Mouse (Mus musculus): ENCODE measurements around the gene Rnf10. TPM values are rescaled to one million over a fixed set of nuclear protein-coding genes. Genes with fewer than 3 reads are reported as not detected.

The Rnf10 gene
- polyA plus RNA-seq, 1 experiment = 168 TPM

- Histone ChIP-seq H3K4me3 (ENCODE audit: insufficient read depth, low read length) (no peak overlapping the region), H3K4me1 (ENCODE audit: control insufficient read depth, insufficient read depth, low read length) (peaks cover 4% of the 10 kb centered on the region; the same call in 1 of the 2 replicates), H3K27ac (ENCODE audit: insufficient read depth, low read length) (no peak overlapping the region)
- no peak for TF ChIP-seq CTCF (IDR thresholded peaks at IDR 0.05; ENCODE audit: borderline replicate concordance, insufficient read depth, low read length)
- TF ChIP-seq POLR2A (IDR thresholded peaks at IDR 0.05; ENCODE audit: low read depth, low read length) = no peak
Measured at GRCm38 (mm10) chr5:115208601-115209000, 64.1 kb downstream of the Rnf10 start.

GRCm38 (mm10) chr5:115207892-115208291 lies 64.8 kb downstream of the Rnf10 start:
- Histone ChIP-seq H3K4me3 (ENCODE audit: insufficient read depth, low read length) (no peak overlapping the region), H3K4me1 (ENCODE audit: control insufficient read depth, insufficient read depth, low read length) (peaks cover 4% of the 10 kb centered on the region; the same call in 1 of the 2 replicates), H3K27ac (ENCODE audit: insufficient read depth, low read length) (no peak overlapping the region)
- TF ChIP-seq CTCF (IDR thresholded peaks at IDR 0.05; ENCODE audit: borderline replicate concordance, insufficient read depth, low read length) (no peak), POLR2A (IDR thresholded peaks at IDR 0.05; ENCODE audit: low read depth, low read length) (no peak)

DNA sequence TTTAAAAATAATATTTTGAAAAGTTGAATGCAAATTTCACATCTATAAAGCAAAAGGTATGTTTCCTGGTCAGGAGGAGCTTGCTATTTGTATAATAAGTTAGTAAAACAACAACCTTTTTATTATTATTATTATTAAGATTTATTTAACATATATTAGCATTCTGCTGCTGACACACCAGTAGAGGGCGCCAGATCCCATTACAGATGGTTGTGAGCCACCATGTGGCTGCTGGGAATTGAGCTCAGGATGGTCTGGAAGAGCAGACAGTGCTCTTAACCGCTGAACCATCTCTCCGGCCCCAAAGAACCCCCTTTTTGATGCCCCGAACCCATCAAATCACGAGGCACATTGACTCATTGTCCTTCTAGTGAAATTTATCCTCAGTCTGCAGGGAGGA lies 65.5 kb downstream of the Rnf10 start:
- TF ChIP-seq POLR2A (IDR thresholded peaks at IDR 0.05; ENCODE audit: low read depth, low read length) (no peak), CTCF (IDR thresholded peaks at IDR 0.05; ENCODE audit: borderline replicate concordance, insufficient read depth, low read length) (no peak)
- Histone ChIP-seq H3K4me1 (ENCODE audit: control insufficient read depth, insufficient read depth, low read length) (peaks cover 4% of the 10 kb centered on the region; the same call in 1 of the 2 replicates), H3K27ac (ENCODE audit: insufficient read depth, low read length) (no peak overlapping the region), H3K4me3 (ENCODE audit: insufficient read depth, low read length) (no peak overlapping the region)

DNA sequence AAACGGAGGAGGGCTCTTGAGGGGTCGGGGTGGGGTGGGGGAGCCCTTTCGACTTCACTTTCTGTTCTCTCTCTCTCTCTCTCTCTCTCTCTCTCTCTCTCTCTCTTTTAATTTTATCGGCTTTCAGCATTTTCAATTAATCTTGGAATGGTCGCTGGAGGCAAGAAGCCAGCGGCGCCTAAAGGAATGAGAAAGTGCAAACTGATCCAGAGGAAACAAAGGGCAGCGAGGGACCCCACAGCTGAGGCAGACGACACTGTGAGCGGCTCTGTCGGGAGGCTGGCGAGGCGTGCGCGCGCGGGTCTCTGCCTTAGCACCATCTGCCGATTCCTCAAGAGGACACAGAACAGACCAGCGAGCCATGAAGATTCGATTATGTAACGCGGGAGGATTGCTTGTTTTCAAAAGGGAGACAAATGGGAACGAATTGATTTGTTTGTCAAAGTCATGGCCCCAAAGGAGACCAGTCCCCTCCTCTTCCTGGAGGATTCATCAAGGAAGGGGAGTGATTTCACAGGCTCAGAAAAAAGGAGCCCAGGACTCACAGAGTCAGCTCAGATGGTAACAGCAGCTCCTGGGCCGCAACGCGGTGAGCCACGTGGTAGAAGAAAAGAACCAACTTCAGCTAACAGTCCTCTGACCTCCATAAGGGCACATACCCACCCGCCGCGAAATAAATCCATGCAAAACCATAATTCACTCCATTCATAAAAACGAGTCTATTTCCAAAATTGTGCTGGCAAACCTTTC lies 68.0 kb downstream of the Rnf10 start:
- Histone ChIP-seq H3K4me3 (ENCODE audit: insufficient read depth, low read length) (peak overlapping the region; percentile 13; the same call in 1 of the 2 replicates), H3K4me1 (ENCODE audit: control insufficient read depth, insufficient read depth, low read length) (peaks cover 4% of the 10 kb centered on the region; the same call in 1 of the 2 replicates), H3K27ac (ENCODE audit: insufficient read depth, low read length) (no peak overlapping the region)
- no peak for TF ChIP-seq CTCF (IDR thresholded peaks at IDR 0.05; ENCODE audit: borderline replicate concordance, insufficient read depth, low read length)
- TF ChIP-seq POLR2A (IDR thresholded peaks at IDR 0.05; ENCODE audit: low read depth, low read length) = no peak

DNA sequence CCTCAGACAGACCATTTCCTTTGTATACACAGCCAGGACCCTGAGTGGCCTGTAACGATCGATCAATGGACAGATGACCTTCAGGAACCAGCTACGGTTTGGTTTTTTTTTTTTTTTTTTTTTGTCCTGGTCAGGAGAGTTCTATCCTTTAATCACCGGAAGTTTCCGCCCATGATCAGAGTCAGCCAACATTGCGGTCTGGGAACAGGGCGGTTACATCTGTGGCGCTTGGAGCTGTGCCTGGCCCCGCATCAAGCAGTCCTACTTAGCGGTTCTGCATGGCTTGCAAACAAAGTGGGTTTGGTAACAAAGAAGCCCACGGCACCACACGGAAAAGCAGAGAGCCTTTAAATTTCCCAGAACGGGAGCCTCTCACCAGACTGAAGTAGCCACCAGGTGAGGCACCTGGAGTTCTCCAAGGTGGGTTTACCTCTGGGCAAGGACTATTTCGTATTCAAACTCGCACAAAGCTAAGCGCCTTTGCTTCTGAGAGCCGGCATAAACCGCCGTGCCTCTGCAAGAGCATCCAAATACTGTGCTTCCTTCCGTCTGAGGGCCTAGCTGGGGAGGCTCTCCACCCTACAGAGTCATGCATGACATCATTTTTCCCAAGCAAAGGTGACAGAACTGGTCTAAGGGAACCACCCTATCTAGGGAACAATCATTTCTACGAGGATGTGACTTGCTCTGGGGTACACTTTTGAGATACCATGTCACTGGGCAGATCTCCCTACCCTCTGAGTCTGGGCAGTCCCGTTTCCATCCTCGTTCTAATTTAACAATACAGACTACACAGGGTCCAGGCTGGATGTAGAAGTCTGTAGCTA lies 68.8 kb downstream of the Rnf10 start:
- Histone ChIP-seq H3K4me1 (ENCODE audit: control insufficient read depth, insufficient read depth, low read length) (peaks cover 4% of the 10 kb centered on the region; the same call in 1 of the 2 replicates), H3K27ac (ENCODE audit: insufficient read depth, low read length) (no peak overlapping the region), H3K4me3 (ENCODE audit: insufficient read depth, low read length) (no peak overlapping the region; the same call in 1 of the 2 replicates)
- TF ChIP-seq POLR2A (IDR thresholded peaks at IDR 0.05; ENCODE audit: low read depth, low read length) = no peak

DNA sequence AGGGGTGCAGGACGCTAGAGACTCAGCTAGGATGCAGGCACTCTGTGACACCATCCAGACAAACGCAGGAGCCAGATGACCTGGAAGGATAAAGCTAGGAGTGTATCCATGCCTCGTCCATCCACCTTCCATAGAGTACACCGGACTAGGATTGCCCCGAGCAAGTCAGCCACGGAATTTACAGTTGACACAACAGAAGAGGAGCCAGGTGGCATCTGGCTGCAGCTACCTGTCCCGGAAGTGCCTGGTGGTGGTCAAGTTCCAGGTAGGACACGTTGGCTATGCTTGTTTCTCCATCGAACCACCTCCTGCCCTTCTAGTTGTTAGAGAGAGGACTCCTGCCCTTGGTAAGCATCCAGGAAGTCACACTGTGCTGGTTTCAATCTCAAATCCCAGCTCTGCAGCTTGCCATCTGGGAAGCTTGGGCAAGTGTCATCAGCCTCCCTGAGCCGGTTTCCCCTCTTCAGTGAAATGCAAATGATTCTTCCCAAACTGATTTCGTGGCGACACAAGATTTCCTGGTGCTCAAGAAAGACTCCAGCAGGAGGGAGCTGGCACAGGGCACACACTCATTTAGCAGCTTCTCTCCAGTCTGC lies 78.0 kb downstream of the Rnf10 start:
- TF ChIP-seq POLR2A (IDR thresholded peaks at IDR 0.05; ENCODE audit: low read depth, low read length) (no peak), CTCF (IDR thresholded peaks at IDR 0.05; ENCODE audit: borderline replicate concordance, insufficient read depth, low read length) (no peak)
- Histone ChIP-seq H3K27ac (ENCODE audit: insufficient read depth, low read length) (no peak overlapping the region), H3K4me3 (ENCODE audit: insufficient read depth, low read length) (no peak overlapping the region), H3K4me1 (ENCODE audit: control insufficient read depth, insufficient read depth, low read length) (no peaks in the 10 kb centered on the region)

DNA sequence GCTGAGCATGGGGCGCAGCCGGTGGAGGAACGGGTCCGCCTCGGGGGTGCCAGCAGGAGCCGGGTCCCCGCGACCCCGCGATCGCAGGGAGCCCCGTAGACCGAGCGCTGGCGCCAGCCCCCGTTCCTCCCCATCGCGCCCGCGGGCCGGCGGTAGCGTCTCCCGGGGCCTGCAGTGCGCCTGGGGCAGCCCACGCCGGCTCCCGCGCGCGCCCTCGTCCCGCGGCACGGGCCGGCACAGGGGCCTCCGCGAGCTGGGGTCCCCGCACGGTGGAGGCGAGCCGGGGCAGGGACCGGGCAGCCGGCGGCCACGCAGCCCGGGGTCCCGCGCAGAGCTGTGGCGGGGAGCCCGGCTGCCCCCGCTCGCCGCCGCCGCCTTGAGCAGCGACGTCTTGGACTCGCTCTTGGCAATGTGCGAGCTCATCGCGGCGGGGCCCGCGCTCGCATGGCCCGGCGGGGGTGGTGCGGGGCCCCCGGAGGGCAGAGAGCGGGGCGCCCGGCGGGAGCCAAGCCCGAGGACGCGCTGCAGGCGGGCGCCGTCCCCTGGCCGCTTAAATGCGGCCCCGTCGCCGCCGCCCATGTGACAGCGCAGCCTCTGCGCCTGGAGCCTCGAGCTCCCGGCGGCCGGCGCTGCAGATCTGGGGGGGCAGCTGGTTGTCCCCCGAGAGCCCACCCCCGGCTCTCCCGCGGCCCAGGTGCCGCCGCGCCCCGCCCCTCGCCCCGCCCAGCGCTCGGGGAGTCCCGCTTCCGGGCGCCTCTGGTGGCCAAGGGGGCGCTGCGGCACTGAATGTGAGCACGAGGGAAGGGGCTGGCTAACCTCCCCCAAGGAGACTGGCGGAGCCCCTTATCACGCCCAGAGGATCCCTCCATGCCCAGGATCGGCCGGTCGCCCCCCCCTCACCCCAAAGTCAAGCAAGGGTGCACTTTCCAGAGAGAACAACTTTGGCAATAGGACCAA lies 78.8 kb downstream of the Rnf10 start, which contains the start of gene Cabp1:
Cabp1 (minus strand) TSS at position 713 of the 957 bp plus-strand sequence.
- H3K4me3 ChIP-seq (ENCODE audit: insufficient read depth, low read length) = peak within 1 kb of the TSS; percentile 12; the same call in 1 of the 2 replicates
- no peak within 1 kb of the TSS for H3K27ac ChIP-seq (ENCODE audit: insufficient read depth, low read length)
- 0 out of 2 replicates have a peak, but pooled peaks have one; percentile 6 for TF ChIP-seq CTCF (IDR thresholded peaks at IDR 0.05; ENCODE audit: borderline replicate concordance, insufficient read depth, low read length)
- no peak for TF ChIP-seq POLR2A (IDR thresholded peaks at IDR 0.05; ENCODE audit: low read depth, low read length)
- H3K4me1 ChIP-seq (ENCODE audit: control insufficient read depth, insufficient read depth, low read length) = no peaks in the 10 kb centered on the region

GRCm38 (mm10) chr5:115193226-115193625 lies 79.5 kb downstream of the Rnf10 start:
- Histone ChIP-seq H3K27ac (ENCODE audit: insufficient read depth, low read length) (no peak overlapping the region), H3K4me1 (ENCODE audit: control insufficient read depth, insufficient read depth, low read length) (no peaks in the 10 kb centered on the region), H3K4me3 (ENCODE audit: insufficient read depth, low read length) (no peak overlapping the region; the same call in 1 of the 2 replicates)
- TF ChIP-seq CTCF (IDR thresholded peaks at IDR 0.05; ENCODE audit: borderline replicate concordance, insufficient read depth, low read length) (no peak), POLR2A (IDR thresholded peaks at IDR 0.05; ENCODE audit: low read depth, low read length) (no peak)

- Histone ChIP-seq H3K27ac (ENCODE audit: insufficient read depth, low read length) (no peak overlapping the region), H3K4me1 (ENCODE audit: control insufficient read depth, insufficient read depth, low read length) (no peaks in the 10 kb centered on the region), H3K4me3 (ENCODE audit: insufficient read depth, low read length) (no peak overlapping the region)
- TF ChIP-seq CTCF (IDR thresholded peaks at IDR 0.05; ENCODE audit: borderline replicate concordance, insufficient read depth, low read length) (no peak), POLR2A (IDR thresholded peaks at IDR 0.05; ENCODE audit: low read depth, low read length) (no peak)
Measured at GRCm38 (mm10) chr5:115192828-115193195, 79.9 kb downstream of the Rnf10 start.
